Mouse (Mus musculus): ENCODE results near the gene Tbc1d20.
"Not testable (repeated sequence)": the region's sequence is repeated elsewhere in the genome, so short reads cannot be mapped to it uniquely, and the experiment has no call there.

The Tbc1d20 gene

DNA sequence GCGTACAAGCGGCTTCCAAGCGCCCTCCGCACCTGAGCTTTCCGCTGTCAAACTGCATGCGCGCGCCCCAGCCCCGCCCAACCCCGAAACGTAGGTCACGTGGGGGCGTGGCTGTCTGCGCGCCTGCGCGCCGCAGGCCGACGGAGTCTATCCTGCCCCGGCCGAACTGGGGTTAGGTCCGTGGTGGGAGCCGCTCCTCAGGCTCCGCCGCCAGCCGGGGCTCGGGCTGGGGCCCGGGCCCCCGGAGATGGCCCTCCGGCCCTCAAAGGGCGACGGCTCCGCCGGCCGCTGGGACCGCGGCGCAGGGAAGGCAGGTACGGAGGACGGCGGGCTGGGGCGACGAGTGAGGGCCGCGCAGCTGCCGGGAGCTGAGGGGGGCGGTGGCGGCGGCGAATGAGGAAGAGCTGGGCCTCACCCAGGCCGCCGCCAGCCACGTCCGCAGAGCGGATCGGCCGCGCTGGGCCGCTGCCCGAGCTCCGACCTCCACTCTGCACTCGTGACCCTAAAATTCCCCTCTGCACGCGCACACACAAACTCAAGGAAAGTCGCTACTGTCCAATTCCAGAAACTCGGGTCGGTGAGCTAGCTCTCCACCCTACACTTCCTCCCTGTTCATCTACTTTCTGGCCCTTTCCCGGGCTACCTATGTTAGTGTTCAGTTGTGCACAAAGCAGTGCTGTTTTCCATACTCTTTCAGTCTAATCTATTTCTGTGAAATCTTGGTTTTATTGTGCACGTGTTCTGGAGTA, at the start of gene Tbc1d20:
Gene Tbc1d20 (plus strand): TSS at position 102 of the 749 bp plus-strand sequence.
- peak; percentile 92 for DNase-seq

DNA sequence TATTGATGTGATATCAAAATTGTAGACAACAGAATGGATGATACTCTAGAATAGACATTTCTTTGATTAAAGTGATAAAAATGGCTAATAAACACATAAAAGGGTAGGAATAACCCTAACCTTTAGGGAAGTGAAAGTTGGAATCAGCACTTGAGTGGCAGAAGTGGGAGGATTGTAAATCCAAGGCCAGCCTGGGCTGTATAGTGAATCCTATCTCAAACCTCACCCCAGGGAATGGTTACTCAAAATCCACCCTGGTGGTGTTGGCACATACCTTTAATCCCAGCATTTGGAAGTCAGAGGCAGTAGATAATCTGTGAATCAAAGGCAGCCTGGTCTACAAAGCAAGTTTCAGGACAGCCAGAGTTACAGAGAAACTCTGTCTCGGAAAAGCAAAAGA, 46.4 kb upstream of the Tbc1d20 start:
- no peak for DNase-seq

DNA sequence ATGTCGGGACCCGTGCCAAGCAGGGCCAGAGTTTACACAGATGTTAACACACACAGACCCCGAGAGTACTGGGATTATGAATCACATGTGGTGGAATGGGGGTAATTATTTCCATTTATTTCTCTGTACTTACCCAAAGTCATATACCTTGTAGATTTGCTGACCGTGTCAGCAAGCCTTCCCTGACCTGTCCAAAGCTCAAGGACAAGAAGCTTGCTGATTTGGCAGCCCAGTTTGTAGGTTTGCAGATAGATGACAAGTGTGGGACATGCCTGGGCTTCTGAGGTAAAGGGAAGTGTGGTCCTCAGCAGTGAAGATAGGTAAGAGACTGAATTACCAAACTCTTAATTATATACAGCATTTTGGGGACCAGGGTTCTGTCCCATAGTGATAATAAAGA, 43.1 kb upstream of the Tbc1d20 start:
- DNase-seq: no peak

DNA sequence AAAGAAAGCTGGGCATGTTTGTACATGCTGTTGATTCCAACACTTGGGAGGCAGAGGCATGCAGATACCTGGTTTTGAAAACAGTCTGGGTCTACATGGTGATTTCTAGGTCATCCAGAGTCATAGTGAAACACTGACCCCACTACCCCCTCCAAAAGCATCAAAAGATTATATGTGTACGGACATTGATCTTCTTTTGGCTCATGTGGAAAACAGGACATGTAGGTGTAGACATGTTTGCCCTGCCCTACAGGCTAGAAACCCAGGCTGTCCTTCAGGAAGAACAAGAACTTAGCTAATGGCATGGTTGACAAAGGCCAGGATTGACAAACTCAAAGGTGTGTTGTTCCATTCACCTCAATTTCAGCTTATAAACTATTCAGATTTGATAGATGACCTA, 33.9 kb upstream of the Tbc1d20 start:
- no peak for DNase-seq

DNA sequence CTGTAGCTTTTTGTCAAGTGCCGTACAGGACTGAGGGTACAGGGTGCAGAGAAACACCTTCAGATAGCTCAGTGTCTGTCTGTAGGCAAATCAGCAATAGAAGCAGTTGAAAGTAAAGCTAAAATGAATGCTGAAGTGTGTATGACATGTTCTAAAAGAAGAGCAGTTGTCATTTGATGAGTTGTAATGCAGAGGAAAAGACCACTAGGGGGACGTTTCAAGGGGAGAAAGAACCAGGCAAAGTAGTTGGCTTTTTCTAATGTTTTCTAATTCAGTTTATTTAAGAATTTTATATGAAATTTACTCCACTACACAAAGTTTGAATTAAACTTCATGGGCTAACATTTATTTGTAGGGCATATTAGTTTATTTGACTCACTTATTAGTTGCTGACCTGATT, 20.0 kb upstream of the Tbc1d20 start:
- no peak for DNase-seq

DNA sequence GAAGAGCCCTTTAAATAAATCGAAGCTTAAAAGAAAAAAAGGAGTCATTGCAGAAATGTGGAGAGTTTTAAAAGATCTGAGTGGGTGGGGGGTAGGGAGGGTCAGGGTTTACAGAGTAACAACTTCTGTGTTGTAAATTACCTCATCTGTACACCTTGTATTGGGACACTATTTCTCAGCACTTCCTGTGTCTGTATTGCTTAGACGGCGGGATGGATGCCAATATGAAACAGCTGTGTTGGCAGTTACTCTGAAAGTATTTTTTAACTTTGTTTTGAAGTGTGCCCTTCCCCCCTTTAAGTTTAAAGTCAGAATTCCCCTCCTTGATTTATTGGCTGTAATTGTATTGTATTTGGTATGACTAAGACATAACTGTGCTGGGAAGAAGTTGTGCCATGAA, 12.2 kb upstream of the Tbc1d20 start:
- DNase-seq: no peak

DNA sequence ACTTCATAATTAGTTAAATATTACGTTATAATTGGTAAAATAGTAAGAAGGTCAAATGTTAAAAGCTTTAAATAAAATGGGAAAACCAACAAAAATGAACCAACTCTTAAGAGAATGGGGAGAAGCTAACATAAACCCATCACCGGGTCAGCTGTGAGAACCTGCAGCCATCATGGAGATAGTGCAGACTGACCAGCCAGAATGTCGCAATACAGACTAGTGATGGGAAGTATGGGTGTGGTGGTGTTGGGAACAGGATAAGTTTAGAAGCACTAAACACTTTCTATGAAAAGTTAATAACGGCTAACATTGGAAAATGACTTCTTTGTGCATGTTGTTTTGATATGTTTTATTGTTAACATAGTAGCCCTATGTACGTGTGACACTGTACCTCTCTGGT, 6.1 kb upstream of the Tbc1d20 start:
- no peak for DNase-seq

DNA sequence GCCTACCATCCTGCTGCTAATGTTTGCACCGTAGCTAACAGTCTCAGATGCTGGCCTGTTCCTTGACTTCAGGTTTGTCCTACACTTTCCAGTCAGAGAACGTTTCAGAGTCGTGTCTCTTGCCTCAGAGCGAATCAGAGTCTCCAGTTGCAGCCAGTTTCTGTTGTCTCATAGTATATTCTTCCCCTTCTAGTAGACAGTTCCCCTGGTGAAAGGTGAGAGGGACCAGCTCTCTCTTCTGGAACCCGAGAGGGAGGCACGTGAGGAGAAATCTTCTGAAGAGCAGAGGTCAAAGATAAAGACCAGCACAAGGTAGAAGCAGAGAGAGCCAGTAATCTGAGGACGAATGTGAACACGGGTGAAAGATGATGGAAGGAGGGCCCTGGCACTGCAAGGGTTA, 5.6 kb upstream of the Tbc1d20 start:
- no peak for DNase-seq

DNA sequence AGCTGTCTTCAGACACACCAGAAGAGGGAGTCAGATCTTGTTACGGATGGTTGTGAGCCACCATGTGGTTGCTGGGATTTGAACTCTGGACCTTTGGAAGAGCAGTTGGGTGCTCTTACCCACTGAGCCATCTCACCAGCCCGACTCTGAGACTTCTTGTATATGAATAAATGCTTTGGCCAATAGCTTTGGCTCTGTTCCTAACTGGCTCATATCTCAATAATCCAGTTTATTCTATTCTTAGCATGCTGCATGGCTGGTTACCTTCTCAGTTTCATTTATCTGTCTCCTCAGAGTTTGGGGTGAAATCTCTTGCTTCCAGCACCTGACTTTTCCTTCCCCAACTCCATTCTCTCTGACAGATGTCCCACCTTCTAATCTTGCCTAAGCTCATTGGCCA, 4.0 kb upstream of the Tbc1d20 start:
- not testable (repeated sequence) for DNase-seq

DNA sequence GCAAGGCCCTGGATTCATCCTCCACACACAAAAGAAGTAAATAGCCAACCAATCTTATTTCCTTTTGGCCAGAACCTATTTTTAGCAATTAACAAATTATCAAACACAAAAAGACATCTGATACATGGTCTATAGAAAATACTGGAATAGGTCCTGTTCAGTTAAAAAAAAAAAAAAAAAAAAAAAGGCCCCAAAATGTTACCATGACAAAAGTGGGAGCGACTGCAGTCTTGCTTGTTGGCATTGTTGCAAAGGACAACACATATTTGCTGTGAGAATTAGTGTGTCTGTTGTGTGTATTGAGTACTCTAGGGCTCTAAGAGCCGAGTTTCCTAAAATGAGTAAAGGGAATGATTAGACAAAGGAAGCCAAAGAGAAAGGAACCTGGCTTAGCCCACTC, 1.2 kb upstream of the Tbc1d20 start:
- DNase-seq: no peak

DNA sequence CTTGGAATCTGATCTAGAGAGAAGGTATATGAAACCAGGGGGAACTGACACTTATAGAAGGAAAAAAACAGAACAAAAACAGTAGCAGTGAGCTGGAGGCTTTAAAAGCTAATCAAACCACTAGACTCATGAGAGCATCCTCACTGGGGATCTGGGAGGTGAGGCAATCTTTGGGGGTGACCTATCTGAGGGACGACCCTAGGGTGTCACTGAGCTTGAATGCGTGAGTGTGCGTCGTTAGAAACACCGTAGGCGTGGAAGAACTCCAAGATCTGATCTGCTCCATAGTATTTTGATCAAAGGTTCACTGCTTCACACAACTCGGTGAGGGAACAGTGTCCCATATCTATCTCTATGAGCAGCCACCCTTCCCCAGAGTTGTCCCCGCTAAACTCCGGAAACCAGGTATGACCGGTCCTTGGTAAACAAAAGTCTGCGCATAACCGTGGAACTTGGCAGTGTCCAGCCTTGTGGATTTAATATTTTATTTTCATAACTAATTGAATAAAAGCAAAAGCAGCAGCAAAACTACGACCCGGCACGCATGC, 375 bp upstream of the Tbc1d20 start:
- no peak for DNase-seq

DNA sequence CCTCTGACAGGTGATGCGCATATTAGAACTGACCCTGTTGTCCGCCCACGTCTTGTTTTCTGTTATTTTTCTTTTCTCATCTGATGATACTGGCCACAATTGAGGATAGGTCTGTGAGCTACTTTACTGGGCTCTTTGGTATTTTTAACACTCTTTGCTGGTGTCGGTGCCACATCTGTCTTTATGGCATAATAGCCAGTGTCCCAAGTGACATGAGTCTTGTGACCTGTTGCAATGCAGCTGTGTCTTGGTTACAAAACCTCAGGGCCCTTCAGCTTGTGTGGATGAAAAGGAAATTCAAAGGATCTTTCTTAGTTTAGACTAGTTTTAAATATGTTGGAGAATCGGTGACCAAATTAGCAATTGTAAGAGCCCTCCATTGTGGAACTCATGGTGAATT, 913 bp downstream of the Tbc1d20 start:
- no peak for DNase-seq

DNA sequence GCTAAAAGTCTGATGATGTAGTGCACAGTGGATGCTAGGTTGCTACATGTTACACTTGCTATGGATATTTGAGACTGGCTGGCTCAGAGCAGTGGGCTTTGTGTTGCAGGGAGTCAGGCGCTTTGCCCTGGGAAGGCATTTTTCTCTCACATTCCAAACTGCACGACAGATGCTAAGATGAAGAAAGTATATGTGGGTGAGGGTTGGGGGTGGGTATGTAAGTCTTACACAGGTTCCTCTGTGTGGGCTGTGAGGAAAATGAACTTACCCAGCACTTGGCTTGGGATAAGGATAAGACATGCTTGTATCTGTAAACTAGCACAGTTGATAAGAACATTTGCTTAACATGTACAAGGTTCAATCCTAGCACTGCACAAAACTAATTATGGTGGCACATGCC, 9.2 kb downstream of the Tbc1d20 start:
- no peak for DNase-seq

DNA sequence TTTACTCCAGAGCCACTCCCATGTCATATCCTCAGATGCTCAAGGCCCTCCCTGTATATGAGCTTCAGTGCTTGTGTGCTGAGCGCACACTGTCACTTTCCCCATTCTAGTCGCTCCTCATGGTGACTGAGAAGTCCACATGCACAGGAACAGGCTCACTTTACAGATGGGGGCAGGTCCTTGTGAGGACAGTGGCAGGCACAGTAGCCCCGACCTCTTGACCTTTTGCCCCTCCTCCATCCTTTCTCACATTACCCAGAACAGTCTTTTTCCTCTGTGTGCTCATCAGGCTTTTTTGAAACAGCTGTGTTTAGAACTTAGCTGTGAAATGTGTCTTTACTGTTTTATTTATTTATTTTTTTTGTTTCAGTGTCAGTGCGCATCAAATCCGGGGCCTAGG, 10.2 kb downstream of the Tbc1d20 start:
- DNase-seq: no peak

DNA sequence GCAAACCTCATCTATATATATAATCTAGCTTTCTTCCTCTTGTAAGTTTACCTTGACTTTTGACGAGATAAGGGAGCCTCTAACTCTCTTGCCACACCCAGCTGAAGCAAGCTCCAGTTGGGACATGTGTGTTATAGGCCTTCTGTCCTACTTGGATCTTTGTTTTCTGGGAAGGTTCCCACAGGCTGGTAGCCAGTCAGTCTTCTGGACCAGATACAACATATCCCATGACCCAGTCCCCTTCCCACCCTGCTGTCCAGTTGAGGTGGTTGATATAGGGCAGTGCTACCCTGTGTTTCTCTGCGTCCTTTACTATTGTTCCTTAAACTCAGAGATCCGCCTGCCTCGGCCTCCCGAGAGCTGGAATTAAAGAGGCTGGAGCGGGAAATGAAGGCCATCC, 11.9 kb downstream of the Tbc1d20 start:
- DNase-seq: no peak

DNA sequence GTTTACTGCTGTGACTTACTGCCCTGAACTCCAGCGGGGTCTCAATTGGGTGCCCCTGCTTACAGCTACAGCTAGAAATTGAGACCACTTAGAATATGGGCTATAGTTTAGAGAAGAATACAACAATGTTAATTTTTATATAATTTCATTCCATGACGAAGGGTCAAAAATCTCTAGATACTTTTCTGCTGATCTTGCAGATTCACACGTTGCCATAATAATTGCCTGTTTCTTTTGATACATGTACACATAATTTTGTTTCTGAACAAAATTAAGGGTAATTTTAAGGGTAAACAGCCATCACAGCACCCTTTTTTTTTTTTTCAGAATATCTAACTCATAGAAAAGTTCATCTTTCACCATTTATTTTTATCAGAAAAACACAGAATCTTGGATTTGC, 13.6 kb downstream of the Tbc1d20 start:
- DNase-seq: no peak

DNA sequence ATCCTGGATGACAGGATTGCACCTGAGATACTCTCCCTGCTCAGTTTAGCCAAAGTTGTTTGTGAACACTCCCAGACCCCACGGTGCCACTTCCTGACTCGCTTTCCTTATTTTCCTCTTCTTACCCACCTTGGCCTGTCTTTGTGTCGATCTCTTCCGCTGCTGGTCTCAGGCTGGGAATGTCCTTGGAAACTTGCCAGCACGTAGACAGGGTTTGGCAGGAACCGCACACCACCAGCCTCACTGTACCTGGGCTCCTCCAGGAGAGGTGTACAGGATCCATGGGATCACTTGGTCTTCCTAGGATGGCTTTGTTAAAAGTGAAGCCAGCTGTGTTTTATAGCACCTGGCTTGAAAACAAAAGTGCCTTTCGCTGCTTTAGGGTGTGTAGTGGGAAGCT, 19.4 kb downstream of the Tbc1d20 start:
- DNase-seq: no peak

DNA sequence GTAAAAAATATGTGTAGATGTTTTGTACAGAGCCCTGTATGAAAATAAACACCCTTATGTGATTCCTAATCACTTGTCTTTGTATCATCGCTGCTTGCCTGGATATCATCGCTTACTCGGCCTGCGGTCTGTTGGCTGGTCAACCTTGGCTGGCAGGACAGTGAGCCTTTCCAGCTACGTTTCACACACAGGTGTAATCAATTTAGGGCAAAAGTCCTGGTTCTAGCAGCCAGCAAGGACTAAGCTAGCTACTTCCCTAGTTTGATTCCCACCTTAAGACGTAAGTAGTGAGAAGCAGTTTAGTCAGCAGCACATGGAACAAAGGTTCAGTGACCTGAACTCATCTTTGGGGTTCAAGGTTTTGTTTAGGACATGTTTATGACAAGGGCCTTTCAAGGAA, 20.3 kb downstream of the Tbc1d20 start:
- no peak for DNase-seq

DNA sequence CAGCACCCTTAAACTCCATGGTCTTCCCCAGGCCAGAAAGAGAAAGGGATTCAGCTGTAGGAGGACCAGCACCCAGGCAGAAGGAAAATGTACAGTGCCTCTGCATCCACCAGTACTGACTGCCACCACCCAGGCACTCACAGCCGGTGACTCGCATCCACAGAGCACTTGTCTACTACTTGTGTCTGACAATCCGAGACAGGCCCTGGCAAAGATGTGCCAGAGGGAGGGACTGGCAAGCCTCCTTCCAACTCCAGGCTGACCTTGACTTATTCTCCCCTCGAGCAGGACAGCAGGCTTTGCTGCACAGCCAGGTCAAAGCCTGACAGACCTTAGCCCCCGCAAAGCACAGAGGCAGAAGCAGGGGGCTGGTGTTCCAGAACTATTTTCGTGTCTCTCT, 23.4 kb downstream of the Tbc1d20 start:
- no peak for DNase-seq

DNA sequence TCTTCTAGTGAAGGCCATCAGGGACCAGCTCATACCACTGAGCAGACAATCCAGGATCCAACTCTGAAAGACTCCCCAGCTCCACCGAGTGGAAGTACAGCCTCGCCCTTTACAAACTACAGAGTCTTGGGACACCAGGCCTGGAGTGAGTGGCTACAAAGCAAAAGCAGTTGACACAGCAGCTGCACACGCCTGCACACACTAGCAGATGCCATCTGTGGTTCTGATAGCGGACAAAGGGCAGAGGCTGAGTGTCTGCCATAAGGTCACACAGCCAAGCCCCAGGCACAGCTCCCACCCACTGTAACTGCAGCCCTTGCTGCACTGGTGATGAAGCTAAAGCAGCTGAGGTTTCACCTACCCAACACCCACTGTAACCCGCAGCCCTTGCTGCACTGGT, 27.9 kb downstream of the Tbc1d20 start:
- no peak for DNase-seq

DNA sequence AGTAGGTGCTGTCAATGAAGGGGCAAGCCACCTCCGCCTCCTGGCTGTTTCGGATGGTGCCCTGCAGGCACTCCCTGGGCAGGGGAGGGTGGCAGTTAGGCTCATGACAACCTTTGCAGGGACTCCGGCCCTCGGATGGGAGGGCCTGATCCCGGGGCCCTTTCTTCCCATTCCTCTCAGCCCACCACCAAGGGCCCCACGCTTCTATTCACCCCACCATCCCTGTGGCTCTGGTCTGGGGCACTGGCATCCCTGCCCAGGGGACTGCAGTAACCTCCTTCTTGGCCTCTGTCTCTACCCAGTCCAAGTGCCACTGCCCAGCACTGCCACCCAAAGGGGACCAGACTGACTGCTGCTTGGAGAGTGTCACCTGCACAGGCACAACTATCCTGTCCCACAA, 28.6 kb downstream of the Tbc1d20 start:
- no peak for DNase-seq

DNA sequence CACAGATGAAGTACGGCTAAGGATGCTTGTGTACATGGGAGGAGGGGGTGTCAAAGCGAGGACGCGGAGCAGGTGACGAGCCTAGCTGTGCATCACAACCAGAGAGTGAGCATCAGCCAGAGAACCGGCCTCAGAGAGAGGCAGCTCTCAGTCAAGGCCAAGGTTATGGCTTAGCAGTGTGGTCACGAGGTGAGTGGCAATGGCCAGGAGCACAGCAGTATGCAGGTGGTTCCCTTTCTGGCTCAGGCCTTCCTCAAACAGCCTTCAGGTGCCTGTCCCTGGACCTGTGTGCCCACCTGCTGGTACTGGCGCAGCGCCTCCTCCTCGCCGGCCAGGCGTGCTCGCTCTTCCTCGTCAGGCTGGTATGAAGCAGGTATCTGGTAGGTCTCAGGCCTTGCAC, 30.3 kb downstream of the Tbc1d20 start:
- no peak for DNase-seq

DNA sequence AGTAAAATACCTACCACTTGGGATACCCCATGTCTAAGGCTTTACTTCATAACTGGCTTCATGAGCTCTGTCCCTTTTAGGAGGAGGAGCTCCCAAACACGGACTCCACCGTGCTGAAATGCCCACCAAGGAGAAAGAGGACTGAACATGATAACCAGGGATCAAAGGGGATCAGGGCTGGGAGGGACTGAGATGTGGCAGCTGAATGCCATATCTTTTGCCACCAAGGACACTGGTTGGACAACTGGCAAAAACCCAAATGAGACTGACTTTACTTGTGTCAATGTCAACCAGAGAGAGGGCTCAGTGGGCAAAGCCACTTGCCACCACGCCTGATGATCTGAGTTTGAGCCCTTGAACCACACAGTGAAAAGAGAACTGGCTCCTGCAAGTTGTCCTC, 31.2 kb downstream of the Tbc1d20 start:
- DNase-seq: no peak

DNA sequence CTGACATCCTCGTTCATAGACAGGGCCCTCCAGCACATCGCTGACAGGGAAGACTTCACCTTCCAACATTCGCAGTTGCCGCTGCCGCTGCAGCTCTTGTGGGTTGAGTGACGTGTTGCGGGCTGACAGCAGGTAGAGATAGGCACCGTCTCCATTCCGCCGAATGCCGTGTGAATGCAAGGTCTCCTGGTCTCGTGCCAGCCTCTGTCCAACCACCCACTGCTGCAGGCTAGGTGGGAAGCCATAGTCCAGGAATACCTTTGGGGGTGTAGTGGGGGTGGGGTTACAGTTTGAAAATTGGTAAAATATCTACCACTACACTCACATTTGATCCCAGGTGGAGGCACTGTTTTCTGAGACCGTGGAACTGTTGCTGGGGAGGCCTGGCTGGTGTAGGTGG, 32.5 kb downstream of the Tbc1d20 start:
- no peak for DNase-seq

DNA sequence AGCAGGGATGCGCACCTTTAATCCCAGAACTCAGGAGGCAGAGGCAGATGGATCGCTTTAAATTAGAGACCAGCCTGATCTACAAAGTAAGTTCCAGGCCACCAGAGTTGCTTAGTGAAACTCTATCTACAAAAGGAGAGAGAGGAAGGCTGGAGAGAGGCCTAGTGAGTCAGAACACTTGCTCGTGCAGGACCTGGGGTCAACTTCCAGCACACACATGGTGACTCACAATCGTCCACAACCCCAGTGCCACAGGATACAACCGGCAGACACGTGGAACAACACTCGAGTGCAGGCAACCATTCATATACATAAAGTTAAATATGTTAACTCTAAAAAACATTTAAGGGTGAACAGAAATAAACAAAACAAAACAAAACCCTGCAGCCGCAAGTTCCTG, 33.0 kb downstream of the Tbc1d20 start:
- DNase-seq: no peak
